Mouse (Mus musculus): Measurements from ENCODE around the gene Clybl.

The Clybl gene

DNA sequence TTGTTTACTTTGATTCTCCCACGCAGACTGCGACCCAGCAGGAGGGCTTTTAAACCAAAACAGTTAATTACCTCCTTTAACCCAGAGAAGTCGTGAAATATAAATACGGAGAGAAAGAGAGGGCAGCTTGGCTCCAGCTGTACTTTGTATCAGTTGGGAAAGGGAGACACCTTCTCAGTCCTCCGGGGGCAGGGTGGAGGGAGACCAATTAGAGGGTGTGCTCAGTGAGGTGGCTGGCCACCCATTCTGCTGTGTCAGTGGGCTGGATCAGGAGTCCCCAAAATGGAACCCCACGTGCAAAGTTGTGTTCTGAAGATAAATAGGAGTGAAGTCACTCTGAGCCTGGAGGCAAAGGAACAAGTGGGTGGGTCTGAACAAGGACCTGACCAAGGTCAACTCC, 181.7 kb downstream of the Clybl start:
- DNase-seq (ENCODE audit: low spot score), result no peak

DNA sequence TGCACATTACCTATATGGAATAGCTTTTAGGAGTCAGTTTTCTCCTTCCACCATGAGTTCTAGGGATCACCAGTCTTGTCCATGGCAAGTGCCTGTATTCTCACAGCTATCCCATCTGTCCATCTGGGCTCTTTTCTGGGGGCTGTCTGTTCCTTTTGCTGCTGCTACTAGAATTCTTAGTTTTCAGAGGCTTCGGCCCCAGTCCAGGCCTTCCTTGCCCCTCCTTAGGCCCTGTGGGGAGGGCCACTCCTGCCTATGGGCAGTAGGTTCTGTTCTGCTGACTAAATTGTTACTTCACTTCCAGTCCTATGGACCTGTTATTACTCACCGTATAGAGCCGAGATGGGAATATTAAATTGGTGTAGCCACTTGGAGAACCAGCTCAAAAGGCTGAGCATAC, 182.5 kb downstream of the Clybl start:
- DNase-seq (ENCODE audit: low spot score), result no peak

DNA sequence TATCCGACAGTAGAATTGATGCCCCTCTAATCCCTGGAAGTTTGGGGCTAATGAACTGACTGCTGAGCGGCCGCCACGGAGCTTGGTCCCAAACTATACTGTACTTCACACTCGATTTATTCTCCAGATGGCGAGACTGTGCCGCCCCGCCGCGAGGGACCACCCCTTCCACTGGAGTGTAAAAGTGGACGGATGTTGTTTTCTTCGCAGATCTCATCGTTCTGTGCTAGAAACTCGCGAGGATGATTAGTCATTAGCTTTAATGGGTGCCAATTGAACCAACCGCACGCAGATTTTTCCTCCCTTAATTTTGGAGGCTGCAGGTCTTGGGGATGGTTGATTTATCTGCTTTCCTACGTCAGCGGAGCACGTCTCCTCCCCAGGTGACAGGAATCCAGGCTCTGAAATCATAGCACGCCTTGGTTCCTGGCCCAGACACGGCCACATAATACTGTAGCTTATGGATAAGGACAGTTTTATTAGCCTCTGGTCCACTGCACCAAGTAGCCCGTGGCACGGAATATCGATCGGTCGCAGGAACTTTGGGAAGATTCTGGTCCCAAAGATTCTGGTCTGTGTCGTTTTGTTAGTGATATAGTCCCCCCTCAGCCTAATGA, 185.9 kb downstream of the Clybl start:
- DNase-seq (ENCODE audit: low spot score), result no peak

DNA sequence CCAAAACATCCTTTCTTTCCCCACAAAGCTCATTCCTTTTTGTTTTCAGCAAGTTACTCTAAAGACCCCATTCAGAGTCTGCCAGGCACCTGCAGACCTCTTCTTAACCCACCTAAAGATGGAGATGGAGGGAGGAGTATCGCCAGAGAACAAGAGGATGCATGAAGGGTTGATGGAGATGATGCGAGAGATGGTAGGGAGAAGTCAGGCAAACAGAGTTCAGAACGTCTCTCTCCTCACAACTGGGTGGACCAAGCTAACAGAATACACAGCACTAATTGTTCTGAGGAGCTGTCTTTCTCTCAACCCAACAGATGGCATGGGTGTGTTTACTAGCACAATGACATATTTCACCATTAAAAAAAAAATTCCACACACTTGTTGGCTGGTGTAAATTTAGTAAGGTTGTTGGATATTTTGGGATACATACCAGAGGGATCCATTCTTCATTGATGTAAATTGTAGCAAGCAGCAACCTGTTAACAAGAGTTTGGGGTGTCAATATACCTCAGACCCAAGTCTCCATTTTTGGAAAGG, 186.4 kb downstream of the Clybl start:
- DNase-seq (ENCODE audit: low spot score), result no peak

DNA sequence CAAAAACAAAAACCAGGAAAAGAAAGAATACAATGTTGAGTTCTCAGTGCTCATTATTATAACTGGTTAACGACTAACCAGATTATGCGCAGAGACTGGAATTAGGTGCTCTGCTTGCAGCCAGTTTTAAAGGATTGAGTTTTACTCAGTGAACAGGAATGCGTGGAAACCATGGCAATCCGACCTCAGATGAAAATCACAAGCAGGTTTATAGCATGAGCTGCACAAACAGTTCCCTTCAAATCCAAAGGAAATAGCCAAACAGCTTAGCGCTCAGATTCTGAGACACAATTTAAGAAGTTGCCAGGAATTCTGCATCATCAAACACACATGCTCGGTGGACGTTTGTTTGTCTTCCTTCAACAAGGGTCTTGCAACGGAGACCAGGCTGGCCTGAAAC, 187.0 kb downstream of the Clybl start:
- no peak for DNase-seq (ENCODE audit: low spot score)

DNA sequence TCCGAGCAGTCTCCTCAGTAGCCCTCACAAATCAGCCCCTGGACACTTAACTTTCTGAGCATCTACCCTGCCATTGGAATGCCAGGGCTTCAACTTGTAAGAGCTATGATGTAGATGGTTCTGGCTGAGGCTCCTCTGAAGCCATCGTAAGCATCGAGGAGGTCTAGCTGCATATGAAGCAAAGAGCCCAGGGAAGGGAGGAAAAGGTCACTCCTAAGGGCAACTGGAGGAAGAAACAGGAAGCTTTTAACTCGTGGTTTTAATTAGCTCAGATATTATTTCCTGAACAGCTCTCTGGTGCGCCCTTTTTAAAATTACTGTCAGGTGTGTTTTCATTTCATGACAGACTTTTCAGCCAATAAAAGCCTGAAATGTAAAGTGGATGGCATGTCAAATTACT, 190.5 kb downstream of the Clybl start:
- DNase-seq (ENCODE audit: low spot score), result no peak

DNA sequence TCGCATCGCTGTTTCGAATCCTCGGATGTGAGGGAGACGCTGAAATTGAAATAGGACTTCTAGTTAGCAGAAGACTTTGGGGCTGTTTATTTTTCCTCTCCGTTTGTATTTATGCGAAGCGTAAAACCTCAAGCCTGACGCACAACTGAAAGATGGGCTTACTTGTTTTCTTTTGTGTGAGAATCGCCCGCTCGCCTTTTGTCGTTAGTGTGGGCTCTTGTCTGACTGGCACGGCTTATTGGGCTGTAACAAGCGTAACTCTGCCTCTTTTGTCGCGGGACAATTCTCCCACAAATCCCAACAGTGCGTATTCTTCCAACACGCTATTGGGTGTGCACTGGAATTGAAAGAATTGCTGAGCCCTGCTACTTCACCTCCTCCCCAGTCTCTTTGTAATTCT, 192.0 kb downstream of the Clybl start:
- no peak for DNase-seq (ENCODE audit: low spot score)

DNA sequence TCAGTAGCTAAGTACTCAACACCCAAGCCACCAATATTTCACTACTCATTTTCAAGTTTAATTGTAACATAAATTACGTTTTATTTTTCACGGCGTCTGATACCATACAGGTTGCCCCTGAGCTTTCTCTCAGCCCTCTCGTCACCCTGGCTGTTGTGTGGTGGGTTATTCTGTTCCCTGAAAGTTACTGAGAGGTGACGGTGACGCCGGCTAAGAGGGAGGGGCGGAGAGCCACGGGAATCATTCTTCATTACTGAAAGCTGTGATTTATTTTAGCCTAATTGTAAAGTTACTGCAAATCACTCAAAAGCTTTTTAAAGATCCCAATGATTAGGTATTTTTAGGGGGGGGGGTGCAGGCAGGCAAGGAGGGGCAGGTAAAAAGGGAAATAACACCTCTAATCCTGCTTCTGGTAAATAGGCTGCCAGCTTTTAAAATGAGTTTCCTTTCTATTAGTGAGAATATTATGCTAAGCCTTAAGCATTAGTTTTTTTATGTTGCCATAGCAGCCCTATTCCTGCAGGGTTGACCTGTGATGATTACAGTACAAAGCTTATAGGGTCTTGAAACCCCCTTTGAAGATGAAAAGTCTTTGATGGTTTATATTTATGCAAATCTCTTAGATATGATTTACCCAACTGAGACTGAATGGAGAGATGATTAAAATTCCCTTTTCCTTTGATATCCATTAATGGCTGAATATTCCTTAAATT, 192.9 kb downstream of the Clybl start:
- no peak for DNase-seq (ENCODE audit: low spot score)

DNA sequence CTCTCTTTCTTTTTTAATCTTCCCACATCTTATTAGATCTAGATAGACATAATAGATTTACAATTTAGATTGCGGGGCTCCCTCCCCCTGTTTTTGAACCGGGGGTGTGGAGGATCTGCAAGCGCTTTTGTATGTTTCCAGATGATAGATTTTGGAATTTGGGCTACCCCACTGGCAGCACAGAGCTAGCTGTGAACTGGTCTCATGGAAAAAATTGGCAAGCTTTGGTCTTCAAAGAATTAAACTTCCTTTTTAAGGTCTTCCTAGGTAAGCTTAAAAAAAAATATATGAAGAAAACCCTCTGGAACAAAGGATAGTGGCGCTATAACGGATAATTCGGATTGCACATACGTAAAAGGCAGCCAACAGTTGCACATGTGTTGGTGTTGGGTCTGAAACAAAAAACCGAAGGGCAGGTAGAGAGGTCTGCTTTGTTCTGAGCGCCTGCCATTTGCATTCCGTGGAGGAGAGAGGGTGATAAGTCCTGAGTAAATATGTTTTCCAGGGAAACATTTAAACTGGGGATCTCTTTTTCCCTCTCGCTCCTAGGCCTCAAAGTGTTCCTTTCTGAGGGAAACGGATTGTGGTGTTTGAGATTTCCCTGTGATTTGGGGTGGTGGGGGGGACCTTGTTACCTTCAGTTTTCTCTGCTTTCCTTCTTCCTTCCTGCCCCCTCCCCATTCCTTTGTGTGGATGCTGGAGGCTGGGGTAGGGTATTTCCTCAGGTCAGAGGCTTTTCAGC, 193.7 kb downstream of the Clybl start:
- DNase-seq (ENCODE audit: low spot score), result no peak

DNA sequence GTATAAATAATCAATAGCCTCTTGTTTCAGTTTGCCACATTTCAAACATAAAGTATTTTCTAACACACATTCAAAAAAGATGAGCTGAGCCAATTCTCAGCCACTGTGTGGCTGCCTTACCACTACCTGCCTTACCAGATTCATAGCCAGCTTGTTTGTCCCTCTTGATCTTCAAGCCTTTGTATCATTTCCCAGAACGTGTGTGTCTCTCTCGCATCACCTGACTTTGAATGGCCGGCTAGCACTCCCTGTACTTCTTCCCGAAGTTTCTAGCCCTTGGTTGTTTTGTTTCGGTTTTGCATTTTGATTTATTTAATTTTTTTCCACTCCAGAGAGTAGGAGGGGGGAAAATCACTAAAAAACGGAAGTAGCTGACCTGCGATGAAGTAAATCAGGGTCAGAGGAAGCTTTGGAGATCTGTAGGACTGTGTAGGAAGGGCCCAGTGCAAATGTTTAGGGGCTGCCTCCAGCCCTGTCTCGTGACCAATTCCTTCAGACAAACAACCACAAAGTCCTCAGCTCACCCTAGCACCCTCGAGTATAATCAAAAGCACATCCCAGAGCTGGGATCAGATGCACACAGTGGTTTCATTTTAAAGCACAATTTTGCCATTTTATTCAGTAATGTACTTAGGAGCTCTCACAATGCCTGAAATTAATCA, 195.1 kb downstream of the Clybl start:
- no peak for DNase-seq (ENCODE audit: low spot score)

DNA sequence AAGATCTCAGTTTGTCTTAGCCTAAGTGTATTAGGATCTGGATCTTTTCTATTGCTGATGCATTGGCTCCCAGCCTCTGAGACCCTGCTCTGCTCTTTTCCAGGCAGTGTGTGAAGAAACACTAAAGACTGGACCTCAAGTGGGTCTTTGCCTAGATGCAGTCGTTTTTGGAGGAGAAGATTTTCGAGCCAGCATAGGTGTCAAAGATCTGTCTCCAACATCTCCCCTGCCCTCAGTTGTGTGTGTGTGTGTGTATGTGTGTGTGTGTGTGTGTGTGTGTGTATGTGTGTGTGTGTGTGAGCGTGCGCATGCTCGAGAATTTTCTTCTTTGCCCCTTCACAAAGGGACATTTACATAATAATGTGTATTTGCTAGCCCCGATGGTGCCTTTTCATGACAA, 196.2 kb downstream of the Clybl start:
- DNase-seq (ENCODE audit: low spot score), result no peak

DNA sequence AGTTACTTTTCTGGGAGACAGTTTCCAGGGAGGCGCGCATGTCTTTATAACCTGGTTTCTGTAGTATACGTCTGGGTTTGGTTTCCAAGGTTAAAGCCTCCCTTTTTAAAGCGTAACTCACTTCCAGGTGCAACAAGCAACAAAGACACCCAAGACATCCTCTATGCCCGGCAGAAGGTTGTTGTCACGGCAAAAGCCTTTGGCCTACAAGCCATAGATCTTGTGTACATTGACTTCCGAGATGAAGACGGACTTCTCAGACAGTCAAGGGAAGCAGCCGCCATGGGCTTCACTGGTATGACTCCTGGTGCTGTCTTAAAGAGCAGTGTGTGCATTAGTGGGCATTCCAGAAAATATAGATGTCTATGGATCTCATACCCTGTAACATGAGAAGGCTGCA, 197.6 kb downstream of the Clybl start:
- no peak for DNase-seq (ENCODE audit: low spot score)

DNA sequence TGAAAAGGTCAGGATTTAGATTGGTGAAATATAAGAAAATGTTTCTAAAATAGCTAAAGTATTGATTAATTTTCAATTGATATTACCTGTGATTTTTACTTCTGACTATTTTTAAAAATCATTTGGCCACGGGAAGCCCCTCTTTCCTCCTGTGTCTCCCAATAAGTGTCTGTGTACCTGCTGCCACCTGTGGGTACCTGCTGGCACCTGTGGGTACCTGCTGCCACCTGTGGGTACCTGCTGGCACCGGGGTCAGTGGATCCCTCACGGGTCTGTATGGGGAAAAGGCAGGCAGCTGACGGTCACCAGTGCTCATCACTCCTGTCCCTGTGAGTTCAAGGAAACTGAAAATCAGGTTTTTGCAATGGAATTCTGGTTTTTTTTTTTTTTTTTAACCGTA, 198.5 kb downstream of the Clybl start:
- DNase-seq (ENCODE audit: low spot score), result no peak

DNA sequence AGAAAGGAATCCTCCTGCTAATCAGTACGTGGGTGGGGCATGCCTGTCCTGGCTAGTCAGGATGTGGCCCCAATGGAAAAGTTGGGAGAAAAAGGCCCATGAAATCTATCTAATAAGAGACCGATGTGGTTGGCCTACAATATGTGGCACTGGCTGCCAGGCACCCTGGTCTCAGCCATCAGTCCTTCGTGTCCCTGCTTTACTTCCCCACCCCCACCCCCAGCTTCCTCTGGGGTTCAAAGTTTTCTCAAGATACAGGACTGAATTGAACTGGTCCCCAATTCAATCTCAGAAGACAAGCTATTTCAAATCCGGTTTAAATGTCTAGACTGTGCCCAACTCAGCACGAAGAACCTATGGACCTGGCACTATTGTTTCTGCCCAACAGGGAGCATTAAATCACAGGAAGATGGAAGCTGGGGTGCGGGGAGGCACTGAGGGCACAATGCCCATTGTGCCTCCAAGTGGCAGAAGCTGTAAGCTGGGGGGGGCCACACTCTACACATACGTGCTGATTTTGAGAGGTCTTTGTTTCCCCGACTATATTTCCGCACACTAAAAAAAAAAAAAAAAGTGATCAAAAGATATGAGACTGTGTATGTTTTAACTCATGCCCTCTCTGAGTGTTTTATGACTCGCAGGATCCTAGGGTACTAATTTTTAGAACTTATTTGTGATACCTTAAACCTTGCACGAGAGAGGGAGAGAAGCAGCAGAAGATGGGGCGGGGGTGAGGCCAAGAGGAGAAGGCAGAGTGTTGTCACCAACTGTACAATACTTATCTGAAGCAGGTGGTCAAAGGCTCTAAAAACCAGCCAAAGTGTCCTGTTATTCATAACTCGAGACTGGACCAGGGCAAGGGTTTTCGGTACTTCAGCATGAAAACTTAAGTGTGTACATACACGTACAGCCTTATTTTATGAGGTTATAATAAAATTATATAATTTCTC, 199.7 kb downstream of the Clybl start:
- DNase-seq (ENCODE audit: low spot score), result no peak

DNA sequence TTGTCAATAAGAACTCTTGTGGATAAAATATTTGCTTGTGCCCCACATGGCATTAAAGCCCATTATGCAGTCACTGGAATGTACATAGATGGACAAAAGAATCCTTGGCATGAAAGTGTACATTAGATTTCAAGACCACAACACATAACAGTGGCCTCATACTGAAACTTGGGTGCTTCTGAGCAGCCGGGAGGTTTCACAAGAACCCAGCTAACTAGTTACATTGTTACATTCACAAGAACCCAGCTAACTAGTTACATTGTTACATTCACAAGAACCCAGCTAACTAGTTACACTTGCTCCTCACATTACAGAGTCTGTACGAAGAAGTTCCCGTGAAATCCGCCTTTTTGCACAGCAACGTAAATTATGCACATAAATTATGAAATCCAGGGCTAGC, 200.8 kb downstream of the Clybl start:
- no peak for DNase-seq (ENCODE audit: low spot score)

DNA sequence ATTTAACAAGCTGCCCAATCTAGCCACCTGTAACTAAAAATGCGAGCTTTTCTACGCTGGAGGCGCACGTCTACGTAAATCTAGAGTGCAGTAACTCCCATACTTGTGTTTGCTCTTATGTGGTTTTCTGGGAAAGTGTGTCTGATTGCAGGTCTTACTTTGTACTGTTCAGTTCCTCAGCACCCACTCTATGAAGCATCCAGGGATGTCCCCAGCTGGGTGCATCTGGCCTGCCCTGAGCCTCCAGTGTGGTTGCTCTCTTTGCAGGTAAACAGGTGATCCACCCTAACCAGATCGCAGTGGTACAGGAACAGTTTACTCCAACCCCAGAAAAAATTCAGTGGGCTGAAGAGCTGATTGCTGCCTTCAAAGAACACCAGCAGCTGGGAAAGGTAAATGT, 202.4 kb downstream of the Clybl start:
- DNase-seq (ENCODE audit: low spot score), result no peak

DNA sequence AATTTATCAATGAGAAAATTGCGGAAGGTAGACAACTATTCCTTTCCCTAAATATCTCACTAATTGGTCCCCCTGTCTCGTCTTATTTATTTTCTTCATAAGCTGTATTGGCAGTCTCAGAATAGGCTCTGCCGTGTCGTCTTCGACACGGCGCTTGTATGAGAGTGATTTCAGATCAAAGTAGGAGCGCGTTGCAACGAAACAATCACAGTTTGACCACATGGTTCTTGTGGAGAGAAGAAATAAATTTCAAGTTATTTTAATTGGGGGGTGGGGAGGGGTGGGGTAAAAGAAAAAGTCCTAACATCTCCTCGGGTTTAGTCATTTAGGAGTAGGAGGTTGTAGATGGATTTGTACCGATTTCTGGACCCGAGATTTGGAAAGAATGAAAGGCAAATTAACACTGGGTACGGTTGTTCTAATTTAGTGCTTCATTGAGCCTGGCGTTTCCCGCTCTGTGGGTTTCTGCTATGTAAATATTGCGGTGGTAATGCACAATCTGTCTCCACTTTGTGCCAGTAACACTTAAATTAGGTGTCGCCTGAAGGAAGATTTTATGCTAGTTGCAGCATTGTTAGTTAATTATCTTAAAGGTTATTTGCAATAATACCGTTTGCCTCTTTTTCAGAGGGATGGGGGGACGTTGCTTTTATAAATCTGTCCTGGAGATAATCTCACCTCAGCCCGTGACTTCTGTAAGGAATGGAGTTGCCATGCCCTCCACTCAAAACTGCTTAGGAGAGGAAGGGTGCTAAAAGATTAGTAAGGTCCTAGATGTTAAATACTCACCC, 203.1 kb downstream of the Clybl start:
- no peak for DNase-seq (ENCODE audit: low spot score)

DNA sequence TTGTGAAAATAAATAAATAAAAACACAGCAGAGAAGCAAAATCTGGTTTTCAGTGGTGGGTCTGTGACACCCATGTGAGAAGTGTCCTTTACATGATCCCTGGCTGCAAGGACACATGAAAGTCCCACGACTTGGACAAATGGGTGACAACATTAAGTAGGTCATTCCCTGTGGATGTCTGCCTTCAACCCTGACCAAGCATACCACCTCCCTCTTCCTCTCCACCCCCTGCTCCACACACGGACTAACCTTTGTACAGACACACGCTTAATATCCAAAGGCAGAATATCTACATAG, 203.7 kb downstream of the Clybl start:
- DNase-seq (ENCODE audit: low spot score), result no peak

DNA sequence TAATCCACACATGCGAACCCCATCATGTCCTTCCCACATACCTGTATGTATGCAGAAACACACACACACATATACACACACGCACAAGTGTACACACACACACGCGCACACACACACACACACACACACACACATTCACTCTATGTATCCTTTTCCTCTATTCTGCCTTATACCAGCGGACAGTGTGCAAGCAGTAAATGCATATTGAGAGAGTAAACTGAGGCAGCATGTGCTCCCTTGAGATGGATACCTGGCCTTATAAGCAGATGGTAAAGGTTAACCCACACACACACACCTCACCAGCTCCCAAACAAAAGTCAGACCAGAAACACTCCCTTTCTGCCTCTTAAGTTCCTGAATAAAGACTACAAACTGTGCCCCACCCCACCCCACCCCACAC, 204.3 kb downstream of the Clybl start:
- no peak for DNase-seq (ENCODE audit: low spot score)

DNA sequence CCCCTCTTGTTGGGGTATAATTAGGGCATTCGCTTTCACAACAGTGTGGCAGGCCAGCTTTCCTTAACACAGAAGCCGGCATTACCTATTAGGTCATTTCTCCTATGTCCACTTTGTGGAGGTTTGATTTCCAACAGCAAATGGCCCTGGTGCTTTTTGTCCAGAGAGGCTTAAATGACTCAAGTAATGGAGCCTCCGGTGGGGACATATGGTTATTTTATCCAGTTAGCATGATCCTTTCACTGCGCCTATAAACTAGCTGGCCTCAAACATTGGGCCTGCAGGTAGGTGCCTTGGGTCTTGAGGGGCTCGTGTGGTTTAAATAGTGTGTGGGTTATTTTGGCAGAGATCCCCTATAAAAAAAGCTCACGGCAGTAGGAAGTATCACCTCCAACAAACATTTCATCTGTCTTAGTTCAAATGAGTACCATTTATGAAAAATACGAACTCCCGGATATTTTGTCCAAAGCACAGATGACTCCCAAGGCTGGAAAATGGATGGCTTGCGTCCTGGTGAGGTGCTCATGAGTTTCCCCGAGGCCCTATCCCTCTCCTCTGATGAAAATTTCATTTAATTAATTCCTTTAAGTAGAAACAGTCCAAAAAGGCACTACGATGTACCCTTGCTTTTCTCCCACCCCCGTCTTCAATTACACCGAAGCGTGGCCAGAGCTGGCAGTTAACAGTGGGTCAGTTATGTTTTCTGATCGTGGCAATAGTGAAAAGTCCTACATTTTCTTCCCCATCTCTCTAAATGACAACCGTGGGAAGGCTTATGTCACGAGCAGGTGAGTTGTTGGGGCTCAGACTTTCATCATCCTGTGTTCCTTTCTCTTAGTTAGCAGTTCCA, 205.0 kb downstream of the Clybl start:
- DNase-seq (ENCODE audit: low spot score), result no peak

Measured in MN1 (cell line).